ENCODE assay signal across 8 mouse cellular contexts in the genomic region with DNA sequence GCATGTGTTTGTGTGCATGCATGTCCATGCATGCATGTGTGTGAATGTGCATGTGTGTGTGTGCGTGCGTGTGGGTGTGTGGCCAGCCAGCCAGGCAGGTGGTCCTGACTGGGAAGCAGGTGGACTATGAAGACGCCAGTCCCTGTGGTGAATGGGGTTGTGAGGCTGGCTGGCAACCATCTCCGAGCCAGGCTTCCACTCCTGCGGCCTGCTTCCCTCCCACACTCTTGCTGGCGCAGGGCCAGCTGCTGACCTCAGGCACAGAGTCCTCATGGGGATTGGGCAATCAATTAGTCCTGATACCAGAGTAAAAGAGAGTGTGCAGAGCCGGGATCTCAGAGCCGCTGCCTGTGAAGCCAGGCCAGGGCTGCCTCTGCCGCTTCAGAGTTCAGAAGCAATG. TPM values are rescaled to one million over a fixed set of nuclear protein-coding genes. Genes with fewer than 3 reads are reported as not detected.
A peak's percentile ranks its signal among the peaks of the same experiment; 100 is the strongest.
DNase-seq lines count a peak whose midpoint lies in the region; ATAC-seq and TF ChIP-seq lines count a peak whose summit lies in the region.

No protein-coding gene starts in this region.

- H3K9ac ChIP-seq in kidney, postnatal 0 days (ENCODE audit: low read depth, low read length) = no peak overlapping the region

- no peak overlapping the region for H3K4me3 ChIP-seq in kidney, postnatal 0 days (replicated peaks; ENCODE audit: low read depth, low read length)

- no peaks in the 10 kb centered on the region for H3K9me3 ChIP-seq in kidney, postnatal 0 days (replicated peaks; ENCODE audit: low read length)

- H3K27me3 ChIP-seq in kidney, postnatal 0 days (ENCODE audit: insufficient read depth, low read length) = peaks cover 27% of the 10 kb centered on the region

- peak; percentile 70 for ATAC-seq in kidney, postnatal 0 days (replicated peaks; ENCODE audit: low FRiP score, low read depth)

- H3K4me2 ChIP-seq in kidney, postnatal 0 days (ENCODE audit: low read length) = no peak overlapping the region

- H3K4me1 ChIP-seq in kidney, postnatal 0 days (replicated peaks; ENCODE audit: insufficient read depth, low read length) = no peaks in the 10 kb centered on the region

- WGBS in kidney, postnatal 0 days = 26% methylated on average over 9 of the region's 9 CpGs

- peak; percentile 26 to 46 for DNase-seq in cerebellum, postnatal 36 days
- no peak for DNase-seq in cerebellum, adult 9-11 months
- peak; percentile 88 for DNase-seq in Muller cell, postnatal 12 days (ENCODE audit: inconsistent ontology term)
- peak; percentile 60 for DNase-seq in forelimb bud, embryonic 11.5 days (ENCODE audit: low read depth, low spot score)
- peak; percentile 59 for DNase-seq in kidney, postnatal 0 days (ENCODE audit: low spot score)
- peak; percentile 76 for DNase-seq in lung, postnatal 14 days
- DNase-seq in testis, postnatal 10 days (ENCODE audit: low spot score) = peak; percentile 86
- DNase-seq in right cerebral cortex, adult 2 months (ENCODE audit: low spot score in 2 of 2) = no peak

- H3K27ac ChIP-seq in kidney, postnatal 0 days = no peak overlapping the region

- no peaks in the 10 kb centered on the region for H3K36me3 ChIP-seq in kidney, postnatal 0 days (ENCODE audit: insufficient read depth, low read length)

- TF ChIP-seq CTCF in kidney, postnatal 0 days (IDR thresholded peaks at IDR 0.05; ENCODE audit: low read depth) = no peak

RNA-seq across cellular contexts. Expression of a gene that starts 8.6 kb away (rescaled TPM):
- polyA plus RNA-seq in kidney, postnatal 0 days (2015; fragmentation: Nextera tagmentation; extraction: Ambion mirVana) = 7.4 and 7.8 TPM in 2 replicates

RNA-seq across cellular contexts. Expression of a gene that starts 13.5 kb away (rescaled TPM):
- 0.87 and 1.2 TPM in 2 replicates for polyA plus RNA-seq in kidney, postnatal 0 days (2015; fragmentation: Nextera tagmentation; extraction: Ambion mirVana)

RNA-seq across cellular contexts. Expression of a gene that starts 30.1 kb away (rescaled TPM):
- 83.0 and 85.0 TPM in 2 replicates for polyA plus RNA-seq in kidney, postnatal 0 days (2015; fragmentation: Nextera tagmentation; extraction: Ambion mirVana)

RNA-seq across cellular contexts. Expression of a gene that starts 31.8 kb away (rescaled TPM):
- 1.7 and 1.9 TPM in 2 replicates for polyA plus RNA-seq in kidney, postnatal 0 days (2015; fragmentation: Nextera tagmentation; extraction: Ambion mirVana)

RNA-seq across cellular contexts. Expression of a gene that starts 36.2 kb away (rescaled TPM):
- 1.2 and 1.3 TPM in 2 replicates for polyA plus RNA-seq in kidney, postnatal 0 days (2015; fragmentation: Nextera tagmentation; extraction: Ambion mirVana)

Comparison
In these comparisons a context has a peak if more than half of its experiments do, and no peak if none do; other contexts are left out.
1. DNase-seq: peak in cerebellum, postnatal 36 days (2 of 2), Muller cell, postnatal 12 days (single experiment), forelimb bud, embryonic 11.5 days (single experiment), kidney, postnatal 0 days (single experiment), lung, postnatal 14 days (single experiment) and testis, postnatal 10 days (single experiment); none in cerebellum, adult 9-11 months (single experiment) and right cerebral cortex, adult 2 months (0 of 2).